In the genomic region with DNA sequence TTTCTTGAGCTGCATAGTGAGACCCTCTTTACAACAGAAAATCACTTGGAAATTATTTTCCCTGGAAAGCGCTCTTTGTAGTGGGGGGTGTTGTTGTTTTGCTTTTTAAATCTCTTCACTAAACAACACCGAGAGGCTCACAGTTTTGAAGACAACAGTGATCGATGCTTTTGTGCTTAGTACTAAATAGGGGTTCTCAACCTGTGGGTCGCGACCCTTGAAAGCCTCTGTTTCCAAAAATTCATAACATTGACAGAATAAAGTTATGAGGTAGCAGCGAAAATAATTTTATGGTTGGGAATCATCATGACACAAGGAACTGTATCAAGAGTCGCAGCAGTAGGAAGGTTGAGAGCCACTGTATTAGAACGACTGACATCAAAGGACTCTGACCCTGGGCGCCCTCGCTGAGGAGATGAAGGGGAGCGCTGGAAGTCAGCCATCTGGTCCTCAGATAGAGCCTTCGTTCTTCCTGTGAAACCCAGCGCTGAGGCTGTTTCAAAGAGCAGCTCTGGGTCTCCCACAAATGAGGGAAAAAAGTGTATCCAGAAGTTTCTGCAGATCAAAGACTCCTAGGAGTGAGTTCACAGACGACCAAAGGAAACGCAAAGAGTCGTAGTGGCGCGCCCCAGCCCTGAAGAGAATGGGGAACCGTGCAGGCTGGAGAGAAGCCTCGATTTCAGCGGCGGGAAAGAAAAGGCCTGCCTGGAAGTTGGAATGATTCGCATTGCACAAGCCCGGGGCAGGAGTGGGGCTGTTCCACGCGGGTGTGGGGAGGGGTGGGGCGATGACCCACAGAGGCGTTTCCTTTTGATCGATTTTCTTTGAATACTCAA, we compare ENCODE assay signal across 7 mouse cellular contexts. TPM values are rescaled to one million over a fixed set of nuclear protein-coding genes. Genes with fewer than 3 reads are reported as not detected.
DNase-seq lines count a peak whose midpoint lies in the region; ATAC-seq lines count a peak whose summit lies in the region.

No protein-coding gene starts in this region.

- no peak overlapping the region for H3K4me3 ChIP-seq in hindbrain, embryonic 14.5 days (replicated peaks; ENCODE audit: low read length)
- H3K4me3 ChIP-seq in liver, embryonic 15.5 days (replicated peaks): 0 out of 2 replicates have a peak overlapping the region, but pooled peaks have one; percentile 2

- DNase-seq in adrenal gland, adult (ENCODE audit: inconsistent age in 2 of 2, low spot score in 1 of 2): peak; percentile 44 to 78
- peak; percentile 60 for DNase-seq in embryo, embryonic 11 days
- no peak for DNase-seq in hindbrain, embryonic 14.5 days (ENCODE audit: low spot score)
- peak; percentile 18 for DNase-seq in retina, embryonic 14.5 days (ENCODE audit: low spot score)
- no peak for DNase-seq in spleen, adult 18-20 months
- no peak for DNase-seq in cerebellum, adult 11-12 months

- H3K27me3 ChIP-seq in hindbrain, embryonic 14.5 days (ENCODE audit: control insufficient read depth, insufficient read depth, low read length): peaks cover 3% of the 10 kb centered on the region; the same call in 1 of the 2 replicates
- no peaks in the 10 kb centered on the region for H3K27me3 ChIP-seq in liver, embryonic 15.5 days

- 24% methylated on average over 29 of the region's 29 CpGs for WGBS in hindbrain, embryonic 14.5 days
- 15% methylated on average over 29 of the region's 29 CpGs for WGBS in liver, embryonic 15.5 days (ENCODE audit: insufficient replicate concordance)

- H3K27ac ChIP-seq in hindbrain, embryonic 14.5 days: no peak overlapping the region
- no peak overlapping the region for H3K27ac ChIP-seq in liver, embryonic 15.5 days (replicated peaks)

- ATAC-seq in hindbrain, embryonic 14.5 days (ENCODE audit: low FRiP score): no peak
- no peak for ATAC-seq in liver, embryonic 15.5 days (ENCODE audit: insufficient read depth)

- no peak overlapping the region for H3K9ac ChIP-seq in hindbrain, embryonic 14.5 days
- H3K9ac ChIP-seq in liver, embryonic 15.5 days: no peak overlapping the region

- peak overlapping the region; percentile 17 for H3K4me2 ChIP-seq in hindbrain, embryonic 14.5 days (replicated peaks)
- peak overlapping the region; percentile 51 for H3K4me2 ChIP-seq in liver, embryonic 15.5 days

- no peaks in the 10 kb centered on the region for H3K36me3 ChIP-seq in hindbrain, embryonic 14.5 days (replicated peaks; ENCODE audit: control insufficient read depth, insufficient read depth)
- no peaks in the 10 kb centered on the region for H3K36me3 ChIP-seq in liver, embryonic 15.5 days (replicated peaks)

- H3K9me3 ChIP-seq in hindbrain, embryonic 14.5 days (ENCODE audit: control insufficient read depth, low read length): no peaks in the 10 kb centered on the region
- H3K9me3 ChIP-seq in liver, embryonic 15.5 days (replicated peaks): no peaks in the 10 kb centered on the region

- no peaks in the 10 kb centered on the region for H3K4me1 ChIP-seq in hindbrain, embryonic 14.5 days (replicated peaks; ENCODE audit: control insufficient read depth, insufficient read depth, low read length)
- no peaks in the 10 kb centered on the region for H3K4me1 ChIP-seq in liver, embryonic 15.5 days (replicated peaks)

RNA-seq across cellular contexts. Expression of gene Bbs10, which starts 37.3 kb away (rescaled TPM):
- polyA plus RNA-seq in hindbrain, embryonic 14.5 days (2014; fragmentation: Nextera tagmentation; extraction: Ambion mirVana): 5.7 and 6.1 TPM in 2 replicates
- polyA plus RNA-seq in liver, embryonic 15.5 days (2015; fragmentation: Nextera tagmentation; extraction: Ambion mirVana): 1.3 and 1.7 TPM in 2 replicates

Comparison
In these comparisons a context has a peak if more than half of its experiments do, and no peak if none do; other contexts are left out.
1. DNase-seq: peak in adrenal gland, adult (2 of 2), embryo, embryonic 11 days (single experiment) and retina, embryonic 14.5 days (single experiment); none in hindbrain, embryonic 14.5 days (single experiment), spleen, adult 18-20 months (0 of 2) and cerebellum, adult 11-12 months (single experiment).